Mouse (Mus musculus): ENCODE measurements at regions not wholly inside any gene's neighbourhood (a gene's known extent, or its start where the extent isn't known, plus 50 kb on each side); places are given as distances from the start of the nearest gene placed in this dataset.

DNA sequence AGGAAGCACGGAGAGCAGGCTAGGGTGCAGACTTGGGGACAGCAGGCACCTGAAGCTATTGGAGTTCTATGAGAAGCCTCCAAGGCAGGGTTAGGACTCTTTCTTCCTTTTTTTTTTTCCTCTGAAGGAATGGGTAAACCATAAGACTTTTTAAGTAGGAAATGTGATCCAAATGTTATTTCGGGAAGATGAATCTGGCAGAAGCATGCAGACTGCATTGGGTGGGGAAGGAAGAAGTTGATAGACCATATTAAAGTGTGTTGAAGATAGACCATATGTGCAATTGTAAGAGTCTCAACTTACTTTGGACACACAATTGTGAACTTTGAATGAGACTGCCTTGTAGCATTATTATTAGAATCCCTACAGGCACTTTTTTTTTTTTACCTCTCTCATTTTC lies 304.5 kb downstream of the Ndfip2 start:
- 79% methylated on average over 2 of the region's 2 CpGs for WGBS
- Histone ChIP-seq H3K9ac (ENCODE audit: low read length) (no peak overlapping the region), H3K4me1 (ENCODE audit: control insufficient read depth, insufficient read depth, low read length) (no peaks in the 10 kb centered on the region), H3K36me3 (ENCODE audit: control insufficient read depth, insufficient read depth, low read length) (no peaks in the 10 kb centered on the region), H3K4me2 (ENCODE audit: low read depth, low read length) (no peak overlapping the region), H3K27ac (ENCODE audit: low read length) (no peak overlapping the region), H3K27me3 (ENCODE audit: control insufficient read depth, insufficient read depth, low read length) (no peaks in the 10 kb centered on the region), H3K4me3 (replicated peaks; ENCODE audit: low read length) (no peak overlapping the region), H3K9me3 (replicated peaks; ENCODE audit: control insufficient read depth, low read length) (no peaks in the 10 kb centered on the region)
- no peak for ATAC-seq (ENCODE audit: insufficient read depth, low FRiP score)

DNA sequence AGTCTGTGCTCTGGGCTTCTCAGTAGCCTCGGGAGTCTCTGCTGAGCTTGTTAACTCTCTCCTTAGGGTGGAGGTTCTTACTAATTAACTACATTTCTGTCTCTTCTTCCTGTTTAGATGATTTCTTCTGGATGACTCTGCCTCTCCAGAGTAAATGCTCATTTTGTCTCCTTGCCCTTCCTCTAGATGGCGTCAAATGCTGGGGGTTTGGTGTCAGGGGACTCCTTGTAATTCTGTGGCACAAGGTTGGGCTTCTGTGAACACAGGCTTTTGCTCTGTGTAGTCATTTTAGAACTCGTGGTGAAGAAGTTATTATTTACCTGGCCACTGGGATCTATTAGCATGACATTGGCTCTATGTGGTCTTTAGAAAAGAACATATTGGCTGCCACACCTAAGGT lies 298.4 kb downstream of the Ndfip2 start:
- Histone ChIP-seq H3K36me3 (ENCODE audit: control insufficient read depth, insufficient read depth, low read length) (no peaks in the 10 kb centered on the region), H3K4me1 (ENCODE audit: control insufficient read depth, insufficient read depth, low read length) (no peaks in the 10 kb centered on the region), H3K9me3 (replicated peaks; ENCODE audit: control insufficient read depth, low read length) (no peaks in the 10 kb centered on the region), H3K4me3 (replicated peaks; ENCODE audit: low read length) (no peak overlapping the region), H3K27ac (ENCODE audit: low read length) (no peak overlapping the region), H3K9ac (ENCODE audit: low read length) (no peak overlapping the region), H3K4me2 (ENCODE audit: low read depth, low read length) (no peak overlapping the region), H3K27me3 (ENCODE audit: control insufficient read depth, insufficient read depth, low read length) (no peaks in the 10 kb centered on the region)
- WGBS: 65% methylated on average over 3 of the region's 3 CpGs
- ATAC-seq (ENCODE audit: insufficient read depth, low FRiP score): no peak

DNA sequence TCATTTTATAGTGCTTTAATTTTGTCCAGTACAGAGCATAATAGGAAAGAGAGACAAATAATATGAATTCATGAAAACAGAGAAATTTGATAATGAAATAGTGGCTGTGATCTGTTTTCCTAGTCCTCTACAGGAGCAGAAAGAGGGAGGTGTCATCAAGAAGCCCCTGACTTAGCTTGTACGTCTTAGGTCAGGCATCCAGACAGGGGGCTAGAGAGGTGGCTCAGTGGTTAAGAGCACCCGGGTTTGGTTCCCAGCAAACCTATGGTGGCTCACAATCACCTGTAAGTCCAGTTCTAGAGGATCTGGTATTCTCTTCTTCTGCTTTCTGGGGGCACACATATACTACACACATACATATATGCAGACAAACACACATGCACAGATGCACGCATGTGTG lies 285.7 kb downstream of the Ndfip2 start:
- ATAC-seq (ENCODE audit: insufficient read depth, low FRiP score): no peak
- 90% methylated on average over 3 of the region's 3 CpGs for WGBS
- Histone ChIP-seq H3K36me3 (ENCODE audit: control insufficient read depth, insufficient read depth, low read length) (no peaks in the 10 kb centered on the region), H3K9ac (ENCODE audit: low read length) (no peak overlapping the region), H3K4me2 (ENCODE audit: low read depth, low read length) (no peak overlapping the region), H3K27ac (ENCODE audit: low read length) (no peak overlapping the region), H3K4me3 (replicated peaks; ENCODE audit: low read length) (no peak overlapping the region), H3K27me3 (ENCODE audit: control insufficient read depth, insufficient read depth, low read length) (no peaks in the 10 kb centered on the region), H3K4me1 (ENCODE audit: control insufficient read depth, insufficient read depth, low read length) (no peaks in the 10 kb centered on the region), H3K9me3 (replicated peaks; ENCODE audit: control insufficient read depth, low read length) (no peaks in the 10 kb centered on the region)

DNA sequence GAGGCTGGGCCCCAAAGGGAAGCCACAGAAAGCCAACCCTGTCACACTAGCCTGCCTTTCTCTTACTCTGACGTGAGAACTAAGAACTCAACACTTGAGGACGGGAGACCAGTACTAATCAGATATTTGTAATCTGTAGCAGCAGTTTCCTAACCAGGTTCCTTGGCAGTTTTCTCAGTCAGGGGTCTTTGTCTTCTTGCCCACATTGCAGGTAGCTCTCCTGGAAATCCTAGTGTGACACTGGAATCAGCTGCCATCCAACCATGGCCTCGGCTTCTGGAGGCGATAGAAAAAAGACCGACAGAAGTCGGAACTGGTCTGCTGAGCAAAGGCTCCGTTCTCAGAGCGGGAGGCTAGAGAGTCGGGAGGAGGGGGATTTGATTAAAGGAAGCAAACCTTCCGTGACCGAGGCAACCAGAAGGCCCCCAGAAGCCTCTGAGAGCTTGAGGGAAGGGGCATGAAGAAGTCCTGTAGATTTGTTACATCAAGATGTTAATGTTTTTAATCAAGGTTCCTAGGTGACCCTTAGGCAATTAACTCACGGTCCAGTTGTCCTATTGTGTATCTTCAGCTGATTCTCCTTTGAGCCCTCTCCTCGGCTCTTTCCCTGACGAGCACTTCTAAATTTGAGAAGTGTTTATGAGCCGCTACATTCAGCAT lies 284.2 kb downstream of the Ndfip2 start:
- 40% methylated on average over 15 of the region's 15 CpGs for WGBS
- H3K27ac ChIP-seq (ENCODE audit: low read length): no peak overlapping the region
- no peaks in the 10 kb centered on the region for H3K9me3 ChIP-seq (replicated peaks; ENCODE audit: control insufficient read depth, low read length)
- no peaks in the 10 kb centered on the region for H3K36me3 ChIP-seq (ENCODE audit: control insufficient read depth, insufficient read depth, low read length)
- H3K4me3 ChIP-seq (replicated peaks; ENCODE audit: low read length): no peak overlapping the region
- no peaks in the 10 kb centered on the region for H3K4me1 ChIP-seq (ENCODE audit: control insufficient read depth, insufficient read depth, low read length)
- 0 out of 2 replicates have a peak overlapping the region, but pooled peaks have one; percentile 1 for H3K4me2 ChIP-seq (ENCODE audit: low read depth, low read length)
- ATAC-seq (ENCODE audit: insufficient read depth, low FRiP score): no peak
- H3K9ac ChIP-seq (ENCODE audit: low read length): no peak overlapping the region
- H3K27me3 ChIP-seq (ENCODE audit: control insufficient read depth, insufficient read depth, low read length): no peaks in the 10 kb centered on the region

DNA sequence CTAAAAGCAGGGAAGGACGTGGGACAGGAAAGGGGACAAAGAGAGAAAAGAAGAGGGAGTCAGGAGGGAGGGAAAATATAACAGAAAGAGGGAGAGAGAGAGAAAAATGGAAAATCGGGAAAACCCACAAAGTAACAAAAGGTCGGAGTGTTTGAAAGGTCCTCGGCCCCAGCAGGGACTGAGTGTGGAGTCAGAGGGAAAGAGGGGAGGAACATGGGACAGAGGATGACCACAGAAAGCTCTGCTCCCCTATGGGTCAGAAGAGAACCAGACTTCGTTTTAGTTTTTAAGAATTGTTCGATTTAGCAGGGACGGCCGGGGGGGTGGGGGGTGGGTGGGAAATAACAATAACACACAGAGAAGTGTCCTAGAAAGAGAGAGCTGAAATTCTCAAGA lies 283.7 kb downstream of the Ndfip2 start:
- H3K9ac ChIP-seq (ENCODE audit: low read length): no peak overlapping the region
- no peak overlapping the region for H3K4me2 ChIP-seq (ENCODE audit: low read depth, low read length)
- WGBS: 73% methylated on average over 8 of the region's 8 CpGs

DNA sequence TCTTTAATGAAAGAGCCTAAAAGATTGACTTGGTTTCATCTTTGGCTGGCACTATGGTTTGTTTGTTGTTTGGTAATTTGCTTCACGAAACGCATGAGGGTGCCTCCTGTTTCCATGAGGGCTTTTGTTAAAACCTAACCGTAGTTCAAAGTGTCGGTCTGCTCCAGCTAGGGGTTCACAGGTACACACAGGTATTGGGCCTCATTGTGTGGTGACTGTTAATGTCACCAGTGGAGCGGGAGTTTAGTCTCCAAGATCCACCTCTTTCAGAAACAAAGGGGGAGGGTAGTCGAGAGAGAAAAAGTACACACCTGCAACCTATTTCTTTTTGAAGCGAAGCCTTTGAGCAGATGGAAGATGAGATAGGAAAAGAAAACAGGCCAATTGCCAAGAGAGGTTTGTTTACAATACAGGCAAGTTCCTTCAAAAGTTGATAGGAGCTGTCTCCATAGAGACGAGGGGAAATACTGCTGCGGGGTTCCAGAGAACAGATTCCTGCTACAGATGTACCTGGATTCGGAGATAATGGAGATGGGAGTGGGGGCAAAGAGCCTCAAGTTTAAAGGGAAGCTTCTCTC lies 273.9 kb downstream of the Ndfip2 start:
- Histone ChIP-seq H3K4me3 (replicated peaks; ENCODE audit: low read length) (no peak overlapping the region), H3K4me1 (ENCODE audit: control insufficient read depth, insufficient read depth, low read length) (0 out of 2 replicates have a peak, but pooled peaks cover 5% of the 10 kb centered on the region), H3K9ac (ENCODE audit: low read length) (no peak overlapping the region), H3K27me3 (ENCODE audit: control insufficient read depth, insufficient read depth, low read length) (no peaks in the 10 kb centered on the region), H3K36me3 (ENCODE audit: control insufficient read depth, insufficient read depth, low read length) (no peaks in the 10 kb centered on the region), H3K9me3 (replicated peaks; ENCODE audit: control insufficient read depth, low read length) (no peaks in the 10 kb centered on the region; the same call in 1 of the 2 replicates), H3K27ac (ENCODE audit: low read length) (no peak overlapping the region), H3K4me2 (ENCODE audit: low read depth, low read length) (no peak overlapping the region)
- 36% methylated on average over 10 of the region's 10 CpGs for WGBS
- peak; percentile 33; the same call in 1 of the 2 replicates for ATAC-seq (ENCODE audit: insufficient read depth, low FRiP score)

More for the DNA sequence above, 283.7 kb downstream of the Ndfip2 start:
- H3K36me3 ChIP-seq (ENCODE audit: control insufficient read depth, insufficient read depth, low read length): no peaks in the 10 kb centered on the region
- H3K27me3 ChIP-seq (ENCODE audit: control insufficient read depth, insufficient read depth, low read length): no peaks in the 10 kb centered on the region
- H3K4me1 ChIP-seq (ENCODE audit: control insufficient read depth, insufficient read depth, low read length): no peaks in the 10 kb centered on the region
- no peak overlapping the region for H3K4me3 ChIP-seq (replicated peaks; ENCODE audit: low read length)
- no peaks in the 10 kb centered on the region for H3K9me3 ChIP-seq (replicated peaks; ENCODE audit: control insufficient read depth, low read length)
- no peak overlapping the region for H3K27ac ChIP-seq (ENCODE audit: low read length)
- no peak for ATAC-seq (ENCODE audit: insufficient read depth, low FRiP score)

DNA sequence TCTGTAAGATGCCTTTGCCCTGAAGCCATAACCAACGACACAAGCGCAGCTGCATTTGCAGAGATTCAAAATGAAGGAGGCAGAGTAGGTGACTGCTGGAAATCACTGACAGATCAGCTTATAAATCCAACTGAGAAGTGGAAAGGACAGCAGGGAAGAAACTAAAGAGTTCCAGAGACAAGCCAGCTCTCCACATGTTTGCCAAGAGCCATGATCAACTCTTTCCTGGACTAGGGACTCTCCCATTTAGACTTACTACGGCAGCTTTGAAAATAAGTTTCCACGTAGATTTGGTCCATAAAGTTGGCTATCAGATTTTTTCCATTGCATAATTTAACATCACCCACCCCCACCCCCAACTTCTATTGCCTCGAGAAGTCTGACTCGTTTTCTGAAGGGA lies 269.7 kb downstream of the Ndfip2 start:
- H3K27me3 ChIP-seq (ENCODE audit: control insufficient read depth, insufficient read depth, low read length): no peaks in the 10 kb centered on the region
- no peak overlapping the region for H3K27ac ChIP-seq (ENCODE audit: low read length)
- no peak overlapping the region for H3K4me2 ChIP-seq (ENCODE audit: low read depth, low read length)
- no peak overlapping the region for H3K4me3 ChIP-seq (replicated peaks; ENCODE audit: low read length)
- 0 out of 2 replicates have a peak, but pooled peaks cover 5% of the 10 kb centered on the region for H3K4me1 ChIP-seq (ENCODE audit: control insufficient read depth, insufficient read depth, low read length)
- no peak for ATAC-seq (ENCODE audit: insufficient read depth, low FRiP score)
- no peak overlapping the region for H3K9ac ChIP-seq (ENCODE audit: low read length)
- no peaks in the 10 kb centered on the region for H3K9me3 ChIP-seq (replicated peaks; ENCODE audit: control insufficient read depth, low read length)
- no peaks in the 10 kb centered on the region for H3K36me3 ChIP-seq (ENCODE audit: control insufficient read depth, insufficient read depth, low read length)
- 73% methylated on average over 6 of the region's 6 CpGs for WGBS

DNA sequence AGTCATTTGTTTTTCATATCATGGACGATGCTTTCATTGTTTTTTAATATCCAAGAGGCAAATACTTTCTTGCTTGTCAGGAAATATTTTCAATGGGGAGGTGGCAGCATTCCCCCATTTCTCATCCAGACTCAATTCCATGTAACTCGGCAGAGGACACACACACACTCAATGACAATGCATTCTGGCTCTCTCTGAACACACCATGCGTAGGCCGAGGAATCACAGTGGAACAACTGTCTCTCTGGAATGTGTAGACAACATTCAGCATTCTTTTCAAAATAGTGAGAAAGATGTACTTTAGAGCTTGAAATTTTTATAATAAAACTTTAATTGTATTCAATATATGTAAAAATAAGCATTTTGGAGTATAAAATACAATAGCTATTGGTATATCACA lies 265.5 kb downstream of the Ndfip2 start:
- Histone ChIP-seq H3K4me2 (ENCODE audit: low read depth, low read length) (no peak overlapping the region), H3K27me3 (ENCODE audit: control insufficient read depth, insufficient read depth, low read length) (no peaks in the 10 kb centered on the region), H3K9ac (ENCODE audit: low read length) (no peak overlapping the region), H3K36me3 (ENCODE audit: control insufficient read depth, insufficient read depth, low read length) (no peaks in the 10 kb centered on the region), H3K9me3 (replicated peaks; ENCODE audit: control insufficient read depth, low read length) (no peaks in the 10 kb centered on the region), H3K4me1 (ENCODE audit: control insufficient read depth, insufficient read depth, low read length) (0 out of 2 replicates have a peak, but pooled peaks cover 3% of the 10 kb centered on the region), H3K4me3 (replicated peaks; ENCODE audit: low read length) (no peak overlapping the region), H3K27ac (ENCODE audit: low read length) (no peak overlapping the region)
- ATAC-seq (ENCODE audit: insufficient read depth, low FRiP score): no peak
- 87% methylated on average over 4 of the region's 4 CpGs for WGBS

DNA sequence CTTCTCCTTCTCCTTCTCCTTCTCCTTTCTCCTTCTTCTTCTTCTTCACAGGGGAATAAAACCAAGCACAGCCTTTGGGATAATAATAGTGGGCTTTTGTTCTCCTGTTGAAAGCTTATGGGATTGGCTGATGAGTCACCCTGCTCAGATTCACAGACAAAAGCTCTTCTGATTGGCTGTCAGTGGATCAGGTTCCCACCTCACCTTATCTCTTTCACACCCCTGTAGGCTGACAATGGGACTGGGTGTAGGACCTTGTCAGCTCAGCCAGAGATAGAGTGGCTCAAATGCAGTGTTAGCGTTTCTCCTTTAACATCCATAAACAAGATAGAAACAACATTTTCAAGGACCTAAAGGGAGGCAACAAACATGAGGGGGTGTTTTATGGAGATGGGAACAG lies 263.9 kb downstream of the Ndfip2 start:
- WGBS: 27% methylated on average over 1 of the region's 1 CpGs
- peak; percentile 71; the same call in 1 of the 2 replicates for ATAC-seq (ENCODE audit: insufficient read depth, low FRiP score)
- Histone ChIP-seq H3K4me2 (ENCODE audit: low read depth, low read length) (no peak overlapping the region), H3K36me3 (ENCODE audit: control insufficient read depth, insufficient read depth, low read length) (no peaks in the 10 kb centered on the region), H3K9ac (ENCODE audit: low read length) (no peak overlapping the region), H3K9me3 (replicated peaks; ENCODE audit: control insufficient read depth, low read length) (no peaks in the 10 kb centered on the region), H3K27ac (ENCODE audit: low read length) (no peak overlapping the region), H3K27me3 (ENCODE audit: control insufficient read depth, insufficient read depth, low read length) (no peaks in the 10 kb centered on the region), H3K4me3 (replicated peaks; ENCODE audit: low read length) (no peak overlapping the region), H3K4me1 (ENCODE audit: control insufficient read depth, insufficient read depth, low read length) (no peaks in the 10 kb centered on the region)
